Mouse (Mus musculus) spleen, adult 12 weeks (tissue): ENCODE results near the gene Bckdha.

Experiments
- DNase-seq: peaks from one replicate; pipeline ENCODE4 v3.0.0; 2022; ENCODE audit warnings: low spot score

Gene Bckdha

GRCm38 (mm10) chr7:25611501-25611900, 47.3 kb downstream of the Bckdha start:
- no peak for DNase-seq

- no peak for DNase-seq
Observed at GRCm38 (mm10) chr7:25610056-25610455, 48.7 kb downstream of the Bckdha start.

GRCm38 (mm10) chr7:25607196-25607595, 51.6 kb downstream of the Bckdha start:
- no peak for DNase-seq

GRCm38 (mm10) chr7:25606625-25607063, 52.1 kb downstream of the Bckdha start:
- DNase-seq: no peak

GRCm38 (mm10) chr7:25601346-25601745, 57.4 kb downstream of the Bckdha start:
- no peak for DNase-seq

- DNase-seq: no peak
Observed at GRCm38 (mm10) chr7:25600666-25601065, 58.1 kb downstream of the Bckdha start.

GRCm38 (mm10) chr7:25599663-25600062, 59.1 kb downstream of the Bckdha start:
- peak; percentile 56 for DNase-seq

GRCm38 (mm10) chr7:25593859-25594258, 64.9 kb downstream of the Bckdha start:
- DNase-seq: no peak

GRCm38 (mm10) chr7:25591226-25591625, 67.6 kb downstream of the Bckdha start:
- DNase-seq: no peak

GRCm38 (mm10) chr7:25585351-25586204, 73.2 kb downstream of the Bckdha start:
- DNase-seq: no peak

- DNase-seq: no peak
Observed at GRCm38 (mm10) chr7:25584651-25585050, 74.1 kb downstream of the Bckdha start.

GRCm38 (mm10) chr7:25582301-25582810, 76.4 kb downstream of the Bckdha start:
- DNase-seq: no peak
